Mouse (Mus musculus) spleen, adult 2 months (tissue): ENCODE data around the gene Marc2.

Source experiments
- CTCF ChIP-seq: fragments of 200-500 bp; IDR thresholded peaks from 2 replicates; pipeline ENCODE4 v1.5.1; 2011; ENCODE audit warnings: mild to moderate bottlenecking, inconsistent platforms; ENCODE audit not compliant: insufficient read depth, insufficient read length, insufficient replicate concordance; ENCODE audit errors: extremely low read depth
- POLR2A ChIP-seq: fragments of 200-500 bp; IDR thresholded peaks from 2 replicates; pipeline ENCODE4 v1.6.1; 2011; ENCODE audit warnings: low read depth, low read length, inconsistent platforms

GRCm38 (mm10) chr1:184882281-184883268 lies 36.3 kb upstream of the Marc2 start, which contains the start of gene C130074G19Rik:
- no peak for TF ChIP-seq POLR2A
- TF ChIP-seq CTCF = no peak
